Mouse (Mus musculus): ENCODE measurements around the gene Thsd7b. TPM values are rescaled to one million over a fixed set of nuclear protein-coding genes. Genes with fewer than 3 reads are reported as not detected.

Gene Thsd7b
- polyA plus RNA-seq, 1 experiment = 0.20 TPM

GRCm38 (mm10) chr1:129837776-129838175 is 564.7 kb downstream of the Thsd7b start:
- WGBS = 43% methylated on average over 3 of the region's 3 CpGs
- no peak overlapping the region for H3K27ac ChIP-seq (ENCODE audit: insufficient read depth, low read depth, low read length)

GRCm38 (mm10) chr1:129838486-129838885 is 565.4 kb downstream of the Thsd7b start:
- TF ChIP-seq CTCF (IDR thresholded peaks at IDR 0.05; ENCODE audit: extremely low read depth, insufficient read length, insufficient replicate concordance, low read depth, low read length) = no peak
- no peak for TF ChIP-seq POLR2A (IDR thresholded peaks at IDR 0.05; ENCODE audit: low read depth, low read length)
- no peaks in the 10 kb centered on the region for H3K36me3 ChIP-seq (ENCODE audit: control insufficient read depth, insufficient read depth, low read length)
- no peak overlapping the region for H3K4me3 ChIP-seq (ENCODE audit: low read depth, low read length)
- H3K27ac ChIP-seq (ENCODE audit: insufficient read depth, low read depth, low read length) = no peak overlapping the region
- no peaks in the 10 kb centered on the region for H3K4me1 ChIP-seq (ENCODE audit: control insufficient read depth, insufficient read depth, insufficient read length, low read length)
- no peaks in the 10 kb centered on the region for H3K27me3 ChIP-seq (ENCODE audit: control insufficient read depth, insufficient read depth, low read length)

More at GRCm38 (mm10) chr1:129837776-129838175, 564.7 kb downstream of the Thsd7b start:
- Histone ChIP-seq H3K36me3 (ENCODE audit: control insufficient read depth, insufficient read depth, low read length) (no peaks in the 10 kb centered on the region), H3K27me3 (ENCODE audit: control insufficient read depth, insufficient read depth, low read length) (no peaks in the 10 kb centered on the region), H3K4me1 (ENCODE audit: control insufficient read depth, insufficient read depth, insufficient read length, low read length) (no peaks in the 10 kb centered on the region), H3K4me3 (ENCODE audit: low read depth, low read length) (no peak overlapping the region)
- no peak for TF ChIP-seq CTCF (IDR thresholded peaks at IDR 0.05; ENCODE audit: extremely low read depth, insufficient read length, insufficient replicate concordance, low read depth, low read length)
- TF ChIP-seq POLR2A (IDR thresholded peaks at IDR 0.05; ENCODE audit: low read depth, low read length) = no peak

GRCm38 (mm10) chr1:129843416-129843815 is 570.3 kb downstream of the Thsd7b start:
- Histone ChIP-seq H3K4me3 (ENCODE audit: low read depth, low read length) (no peak overlapping the region), H3K27ac (ENCODE audit: insufficient read depth, low read depth, low read length) (no peak overlapping the region), H3K36me3 (ENCODE audit: control insufficient read depth, insufficient read depth, low read length) (no peaks in the 10 kb centered on the region), H3K4me1 (ENCODE audit: control insufficient read depth, insufficient read depth, insufficient read length, low read length) (no peaks in the 10 kb centered on the region), H3K27me3 (ENCODE audit: control insufficient read depth, insufficient read depth, low read length) (no peaks in the 10 kb centered on the region)
- TF ChIP-seq POLR2A (IDR thresholded peaks at IDR 0.05; ENCODE audit: low read depth, low read length) (no peak), CTCF (IDR thresholded peaks at IDR 0.05; ENCODE audit: extremely low read depth, insufficient read length, insufficient replicate concordance, low read depth, low read length) (no peak)
- 30% methylated on average over 2 of the region's 2 CpGs for WGBS

GRCm38 (mm10) chr1:129850007-129850564 is 577.0 kb downstream of the Thsd7b start:
- TF ChIP-seq POLR2A (IDR thresholded peaks at IDR 0.05; ENCODE audit: low read depth, low read length) = no peak
- TF ChIP-seq CTCF (IDR thresholded peaks at IDR 0.05; ENCODE audit: extremely low read depth, insufficient read length, insufficient replicate concordance, low read depth, low read length) = no peak
- no peak overlapping the region for H3K27ac ChIP-seq (ENCODE audit: insufficient read depth, low read depth, low read length)
- no peaks in the 10 kb centered on the region for H3K27me3 ChIP-seq (ENCODE audit: control insufficient read depth, insufficient read depth, low read length)
- H3K4me1 ChIP-seq (ENCODE audit: control insufficient read depth, insufficient read depth, insufficient read length, low read length) = no peaks in the 10 kb centered on the region
- no peak overlapping the region for H3K4me3 ChIP-seq (ENCODE audit: low read depth, low read length)
- H3K36me3 ChIP-seq (ENCODE audit: control insufficient read depth, insufficient read depth, low read length) = no peaks in the 10 kb centered on the region
- 82% methylated on average over 5 of the region's 5 CpGs for WGBS

GRCm38 (mm10) chr1:129867714-129868113 is 594.6 kb downstream of the Thsd7b start:
- no peaks in the 10 kb centered on the region for H3K36me3 ChIP-seq (ENCODE audit: control insufficient read depth, insufficient read depth, low read length)
- TF ChIP-seq POLR2A (IDR thresholded peaks at IDR 0.05; ENCODE audit: low read depth, low read length) = no peak
- TF ChIP-seq CTCF (IDR thresholded peaks at IDR 0.05; ENCODE audit: extremely low read depth, insufficient read length, insufficient replicate concordance, low read depth, low read length) = no peak
- H3K4me1 ChIP-seq (ENCODE audit: control insufficient read depth, insufficient read depth, insufficient read length, low read length) = no peaks in the 10 kb centered on the region
- H3K4me3 ChIP-seq (ENCODE audit: low read depth, low read length) = no peak overlapping the region
- no peak overlapping the region for H3K27ac ChIP-seq (ENCODE audit: insufficient read depth, low read depth, low read length)
- 60% methylated on average over 6 of the region's 6 CpGs for WGBS
- H3K27me3 ChIP-seq (ENCODE audit: control insufficient read depth, insufficient read depth, low read length) = no peaks in the 10 kb centered on the region

GRCm38 (mm10) chr1:129874355-129874754 is 601.3 kb downstream of the Thsd7b start:
- Histone ChIP-seq H3K27me3 (ENCODE audit: control insufficient read depth, insufficient read depth, low read length) (no peaks in the 10 kb centered on the region), H3K4me1 (ENCODE audit: control insufficient read depth, insufficient read depth, insufficient read length, low read length) (no peaks in the 10 kb centered on the region), H3K27ac (ENCODE audit: insufficient read depth, low read depth, low read length) (no peak overlapping the region), H3K4me3 (ENCODE audit: low read depth, low read length) (no peak overlapping the region), H3K36me3 (ENCODE audit: control insufficient read depth, insufficient read depth, low read length) (no peaks in the 10 kb centered on the region)
- TF ChIP-seq POLR2A (IDR thresholded peaks at IDR 0.05; ENCODE audit: low read depth, low read length) (no peak), CTCF (IDR thresholded peaks at IDR 0.05; ENCODE audit: extremely low read depth, insufficient read length, insufficient replicate concordance, low read depth, low read length) (no peak)
- 51% methylated on average over 4 of the region's 4 CpGs for whole genome bisulfite sequencing

- no peaks in the 10 kb centered on the region for H3K27me3 ChIP-seq (ENCODE audit: control insufficient read depth, insufficient read depth, low read length)
- H3K4me1 ChIP-seq (ENCODE audit: control insufficient read depth, insufficient read depth, insufficient read length, low read length) = no peaks in the 10 kb centered on the region
- H3K27ac ChIP-seq (ENCODE audit: insufficient read depth, low read depth, low read length) = no peak overlapping the region
- H3K36me3 ChIP-seq (ENCODE audit: control insufficient read depth, insufficient read depth, low read length) = no peaks in the 10 kb centered on the region
- H3K4me3 ChIP-seq (ENCODE audit: low read depth, low read length) = no peak overlapping the region
- TF ChIP-seq POLR2A (IDR thresholded peaks at IDR 0.05; ENCODE audit: low read depth, low read length) (no peak), CTCF (IDR thresholded peaks at IDR 0.05; ENCODE audit: extremely low read depth, insufficient read length, insufficient replicate concordance, low read depth, low read length) (no peak)
- WGBS = 23% methylated on average over 1 of the region's 1 CpGs
Observed at GRCm38 (mm10) chr1:129887861-129888260, 614.8 kb downstream of the Thsd7b start.

Data from small intestine, adult 2 months (tissue).